Mouse (Mus musculus) kidney, embryonic 15.5 days (tissue): ENCODE data around the gene Cpa4. TPM values are rescaled to one million over a fixed set of nuclear protein-coding genes. Genes with fewer than 3 reads are reported as not detected.

ENCODE experiments used
- ATAC-seq: fragments of 200-750 bp; cut with Nextera tagmentation; replicated peaks from 2 replicates; pipeline ENCODE4 v1.8.0; 2017; ENCODE audit warnings: moderate TSS enrichment; ENCODE audit not compliant: low FRiP score
- H3K27ac ChIP-seq: fragments of 300-500 bp; sonication (generic); 2 replicates; pipeline ENCODE4 v1.5.1; 2015; ENCODE audit warnings: mild to moderate bottlenecking, inconsistent platforms
- H3K27me3 ChIP-seq: fragments of 300-500 bp; sonication (generic); 2 replicates; pipeline ENCODE4 v1.6.1; 2015; ENCODE audit warnings: inconsistent platforms
- H3K36me3 ChIP-seq: fragments of 300-500 bp; sonication (generic); 2 replicates; pipeline ENCODE4 v1.6.1; 2015; ENCODE audit warnings: inconsistent platforms
- H3K4me1 ChIP-seq: fragments of 300-500 bp; sonication (generic); 2 replicates; pipeline ENCODE4 v1.6.1; 2015; ENCODE audit warnings: inconsistent platforms
- H3K4me2 ChIP-seq: fragments of 300-500 bp; sonication (generic); 2 replicates; pipeline ENCODE4 v1.6.1; 2015; ENCODE audit warnings: moderate library complexity, mild to moderate bottlenecking, inconsistent platforms
- H3K4me3 ChIP-seq: fragments of 300-500 bp; sonication (generic); replicated peaks from 2 replicates; pipeline ENCODE4 v1.5.1; 2015; ENCODE audit warnings: mild to moderate bottlenecking, inconsistent platforms
- H3K9ac ChIP-seq: fragments of 300-500 bp; sonication (generic); 2 replicates; pipeline ENCODE4 v1.6.1; 2015; ENCODE audit warnings: mild to moderate bottlenecking, inconsistent platforms
- H3K9me3 ChIP-seq: fragments of 300-500 bp; sonication (generic); replicated peaks from 2 replicates; pipeline ENCODE4 v1.6.1; 2016; ENCODE audit warnings: inconsistent platforms
- WGBS: fragments of 180-500 bp; shearing (Covaris S2); methylation state at CpG from one replicate; pipeline ENCODE4 v1.1.7; 2015; ENCODE audit warnings: mixed read lengths; 5-methylcytosine and 5-hydroxymethylcytosine counted together
- polyA plus RNA-seq: library from polyadenylated mRNA; unstranded; fragments of >200 nt; fragmentation: Nextera tagmentation; extraction: Ambion mirVana; gene quantifications from 2 replicates; pipeline ENCODE4 v1.2.1, GENCODE M21; 2015

The Cpa4 gene
- polyA plus RNA-seq, 1 experiment from 2014 or later = 0.18 TPM

- no peak for ATAC-seq
- peak overlapping the region; percentile 24; the same call in 1 of the 2 replicates for H3K27ac ChIP-seq
Observed at GRCm38 (mm10) chr6:30620591-30620990, 52.4 kb downstream of the Cpa4 start.

GRCm38 (mm10) chr6:30620994-30621393, 52.8 kb downstream of the Cpa4 start:
- Histone ChIP-seq H3K27me3 (no peaks in the 10 kb centered on the region), H3K9ac (no peak overlapping the region), H3K4me2 (no peak overlapping the region), H3K4me1 (peaks cover 32% of the 10 kb centered on the region), H3K9me3 (no peaks in the 10 kb centered on the region), H3K36me3 (no peaks in the 10 kb centered on the region), H3K27ac (no peak overlapping the region; the same call in 1 of the 2 replicates), H3K4me3 (no peak overlapping the region)
- ATAC-seq = no peak
- WGBS = 86% methylated on average over 6 of the region's 6 CpGs

More at GRCm38 (mm10) chr6:30620591-30620990, 52.4 kb downstream of the Cpa4 start:
- Histone ChIP-seq H3K9me3 (no peaks in the 10 kb centered on the region), H3K27me3 (no peaks in the 10 kb centered on the region), H3K4me3 (no peak overlapping the region), H3K4me2 (no peak overlapping the region), H3K9ac (no peak overlapping the region), H3K4me1 (peaks cover 36% of the 10 kb centered on the region), H3K36me3 (no peaks in the 10 kb centered on the region)
- 75% methylated on average over 4 of the region's 4 CpGs for WGBS

GRCm38 (mm10) chr6:30621986-30622389, 53.8 kb downstream of the Cpa4 start:
- Histone ChIP-seq H3K27ac (no peak overlapping the region), H3K4me2 (no peak overlapping the region), H3K4me1 (peaks cover 22% of the 10 kb centered on the region), H3K9me3 (no peaks in the 10 kb centered on the region), H3K27me3 (no peaks in the 10 kb centered on the region), H3K4me3 (no peak overlapping the region), H3K9ac (no peak overlapping the region), H3K36me3 (no peaks in the 10 kb centered on the region)
- no peak for ATAC-seq
- WGBS = 72% methylated on average over 4 of the region's 4 CpGs

GRCm38 (mm10) chr6:30624763-30625162, 56.6 kb downstream of the Cpa4 start:
- no peak for ATAC-seq
- Histone ChIP-seq H3K4me2 (no peak overlapping the region), H3K4me1 (peaks cover 7% of the 10 kb centered on the region), H3K9me3 (no peaks in the 10 kb centered on the region), H3K27me3 (no peaks in the 10 kb centered on the region), H3K36me3 (no peaks in the 10 kb centered on the region), H3K27ac (no peak overlapping the region), H3K4me3 (no peak overlapping the region), H3K9ac (no peak overlapping the region)
- WGBS = 93% methylated on average over 9 of the region's 9 CpGs

- H3K9ac ChIP-seq = no peak overlapping the region
Observed at GRCm38 (mm10) chr6:30628152-30628551, 60.0 kb downstream of the Cpa4 start.

GRCm38 (mm10) chr6:30629989-30630388, 61.8 kb downstream of the Cpa4 start:
- H3K9ac ChIP-seq = no peak overlapping the region
- no peak for ATAC-seq
- no peak overlapping the region for H3K4me2 ChIP-seq
- H3K4me1 ChIP-seq = peaks cover 17% of the 10 kb centered on the region
- no peaks in the 10 kb centered on the region for H3K36me3 ChIP-seq
- WGBS = 82% methylated on average over 1 of the region's 1 CpGs
- H3K4me3 ChIP-seq = no peak overlapping the region
- H3K27me3 ChIP-seq = no peaks in the 10 kb centered on the region
- no peak overlapping the region for H3K27ac ChIP-seq
- H3K9me3 ChIP-seq = no peaks in the 10 kb centered on the region

More at GRCm38 (mm10) chr6:30628152-30628551, 60.0 kb downstream of the Cpa4 start:
- Histone ChIP-seq H3K27ac (0 out of 2 replicates have a peak overlapping the region, but pooled peaks have one; percentile 9), H3K9me3 (no peaks in the 10 kb centered on the region), H3K27me3 (no peaks in the 10 kb centered on the region), H3K36me3 (no peaks in the 10 kb centered on the region), H3K4me1 (peaks cover 14% of the 10 kb centered on the region), H3K4me3 (no peak overlapping the region), H3K4me2 (no peak overlapping the region)
- WGBS = 25% methylated on average over 6 of the region's 6 CpGs
- ATAC-seq = no peak

GRCm38 (mm10) chr6:30635361-30635862, 67.2 kb downstream of the Cpa4 start:
- Histone ChIP-seq H3K27me3 (no peaks in the 10 kb centered on the region), H3K36me3 (no peaks in the 10 kb centered on the region), H3K27ac (peak overlapping the region; percentile 85), H3K4me2 (no peak overlapping the region), H3K4me3 (no peak overlapping the region), H3K9ac (no peak overlapping the region), H3K4me1 (peaks cover 37% of the 10 kb centered on the region), H3K9me3 (no peaks in the 10 kb centered on the region)
- whole genome bisulfite sequencing = 18% methylated on average over 8 of the region's 8 CpGs
- ATAC-seq = no peak

- peak; percentile 80 for ATAC-seq
- Histone ChIP-seq H3K4me3 (no peak overlapping the region), H3K36me3 (no peaks in the 10 kb centered on the region), H3K27ac (peak overlapping the region; percentile 89), H3K4me2 (no peak overlapping the region), H3K27me3 (no peaks in the 10 kb centered on the region), H3K4me1 (peaks cover 37% of the 10 kb centered on the region), H3K9ac (no peak overlapping the region), H3K9me3 (no peaks in the 10 kb centered on the region)
- WGBS = 32% methylated on average over 4 of the region's 4 CpGs
Observed at GRCm38 (mm10) chr6:30636186-30636842, 68.1 kb downstream of the Cpa4 start.

GRCm38 (mm10) chr6:30638674-30639268, 70.6 kb downstream of the Cpa4 start, which contains the start of gene Cpa1:
Gene Cpa1, plus strand, starts transcription at chr6:30639218.
- Histone ChIP-seq H3K4me3 (no peak within 1 kb of the TSS), H3K27me3 (no peaks in the 10 kb centered on the region), H3K36me3 (no peaks in the 10 kb centered on the region), H3K4me2 (no peak within 1 kb of the TSS), H3K9me3 (no peaks in the 10 kb centered on the region), H3K4me1 (peaks cover 46% of the 10 kb centered on the region), H3K27ac (peak within 1 kb of the TSS; percentile 14; the same call in 1 of the 2 replicates), H3K9ac (no peak within 1 kb of the TSS)
- ATAC-seq = no peak
- WGBS = 72% methylated on average over 5 of the region's 5 CpGs

Other genes with a start within 250 kb of the Cpa4 start
- gene Zc3hc1, start 177.3 kb upstream of the Cpa4 start, polyA plus RNA-seq = 63.6 and 69.4 TPM in 2 replicates
- 28.6 and 33.2 TPM in 2 replicates for gene Klhdc10, start 166.5 kb upstream of the Cpa4 start, polyA plus RNA-seq
- 44.5 and 46.6 TPM in 2 replicates for gene Tmem209, start 58.6 kb upstream of the Cpa4 start, polyA plus RNA-seq
- gene Ssmem1, start 58.5 kb upstream of the Cpa4 start, polyA plus RNA-seq = not detected in 2 replicates
- 20.2 and 21.5 TPM in 2 replicates for gene Cpa2, start 26.8 kb upstream of the Cpa4 start, polyA plus RNA-seq
- gene Cpa5, start 42.6 kb downstream of the Cpa4 start, polyA plus RNA-seq = 0.40 and 0.66 TPM in 2 replicates
- 1.8 and 3.0 TPM in 2 replicates for gene Cpa1, start 70.8 kb downstream of the Cpa4 start, polyA plus RNA-seq
- 23.5 and 24.9 TPM in 2 replicates for gene Cep41, start 125.4 kb downstream of the Cpa4 start, polyA plus RNA-seq
- gene Mest, start 155.2 kb downstream of the Cpa4 start, polyA plus RNA-seq = 2,036 and 2,131 TPM in 2 replicates